Mouse (Mus musculus) erythroblast, embryonic 14.5 days (primary cell): ENCODE results near the gene Peli2.

Experiments used
- GATA1 ChIP-seq: IDR thresholded peaks from 2 replicates; pipeline ENCODE4 v1.6.1; 2012; ENCODE audit warnings: low read length, inconsistent platforms, mixed read lengths
- TAL1 ChIP-seq: IDR thresholded peaks from 3 replicates; pipeline ENCODE4 v1.6.1; 2012; ENCODE audit warnings: low read length, inconsistent platforms, mixed read lengths

GRCm38 (mm10) chr14:48148615-48149014 lies 28.0 kb downstream of the Peli2 start:
- TF ChIP-seq GATA1: no peak
- TF ChIP-seq TAL1: no peak
